Mouse (Mus musculus) intestine, embryonic 14.5 days (tissue): Measurements from ENCODE around the gene Prkn. TPM values are rescaled to one million over a fixed set of nuclear protein-coding genes. Genes with fewer than 3 reads are reported as not detected.

ENCODE experiments used
- ATAC-seq: fragments of 200-750 bp; cut with Nextera tagmentation; replicated peaks from 2 replicates; pipeline ENCODE4 v1.8.0; 2017; ENCODE audit warnings: low read depth, moderate number of reproducible peaks, moderate TSS enrichment, moderate library complexity; ENCODE audit not compliant: low FRiP score, low TSS enrichment
- DNase-seq: peaks from one replicate; pipeline ENCODE4 v3.0.0-alpha.2; 2018; ENCODE audit warnings: low spot score
- H3K27ac ChIP-seq: fragments of 300-500 bp; sonication (generic); 2 replicates; pipeline ENCODE4 v1.5.1; 2014; ENCODE audit warnings: low read depth, mild to moderate bottlenecking, control low read depth
- H3K27me3 ChIP-seq: fragments of 300-500 bp; sonication (generic); replicated peaks from 2 replicates; pipeline ENCODE4 v1.6.1; 2014; ENCODE audit warnings: low read length, control low read depth; ENCODE audit not compliant: control insufficient read depth, insufficient read depth
- H3K36me3 ChIP-seq: fragments of 300-500 bp; sonication (generic); 2 replicates; pipeline ENCODE4 v1.6.1; 2014; ENCODE audit warnings: low read length, control low read depth; ENCODE audit not compliant: control insufficient read depth, insufficient read depth
- H3K4me1 ChIP-seq: fragments of 300-500 bp; sonication (generic); replicated peaks from 2 replicates; pipeline ENCODE4 v1.6.1; 2014; ENCODE audit warnings: low read length, control low read depth, mixed read lengths; ENCODE audit not compliant: control insufficient read depth, insufficient read depth
- H3K4me2 ChIP-seq: fragments of 300-500 bp; sonication (generic); 2 replicates; pipeline ENCODE4 v1.6.1; 2014; ENCODE audit warnings: low read length
- H3K4me3 ChIP-seq: fragments of 300-500 bp; sonication (generic); 2 replicates; pipeline ENCODE4 v1.5.1; 2014; ENCODE audit warnings: low read depth, low read length, control low read depth, mixed read lengths
- H3K9ac ChIP-seq: fragments of 300-500 bp; sonication (generic); 2 replicates; pipeline ENCODE4 v1.6.1; 2014; ENCODE audit warnings: mild to moderate bottlenecking, low read length
- H3K9me3 ChIP-seq: fragments of 300-500 bp; sonication (generic); 2 replicates; pipeline ENCODE4 v1.6.1; 2016; ENCODE audit warnings: low read length, control low read depth; ENCODE audit not compliant: control insufficient read depth
- WGBS: fragments of 180-500 bp; shearing (Covaris S2); extraction: QIAGEN DNeasy Blood & Tissue Kit; methylation state at CpG from one replicate; pipeline ENCODE4 v1.1.7; 2014; 5-methylcytosine and 5-hydroxymethylcytosine counted together
- polyA plus RNA-seq: library from polyadenylated mRNA; unstranded; fragments of >200 nt; fragmentation: Nextera tagmentation; extraction: Ambion mirVana; gene quantifications from 2 replicates; pipeline ENCODE4 v1.2.1, GENCODE M21; 2014

Prkn gene
- polyA plus RNA-seq, 1 experiment from 2014 or later = 2.3 TPM

DNA sequence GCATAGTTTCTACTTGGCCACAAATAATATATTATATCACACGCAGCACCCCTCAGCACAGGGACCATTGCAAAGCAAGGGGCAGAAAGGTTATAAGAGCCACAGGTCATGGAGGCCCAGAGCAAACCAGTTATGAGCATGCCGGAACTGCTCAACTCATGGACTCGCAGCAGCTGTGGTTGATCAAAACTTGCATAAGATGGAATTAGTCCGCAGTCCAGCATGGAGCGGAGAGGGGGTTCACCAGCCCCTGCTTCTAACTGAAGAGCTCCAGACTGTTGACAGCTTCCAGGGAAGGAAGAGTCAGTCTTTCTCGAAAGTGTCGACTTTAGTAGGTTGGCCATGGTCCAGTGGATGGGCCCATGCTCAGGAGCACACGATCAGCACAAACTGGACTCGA, 1083.8 kb downstream of the Prkn start:
- Histone ChIP-seq H3K27me3 (no peaks in the 10 kb centered on the region), H3K27ac (no peak overlapping the region), H3K9ac (no peak overlapping the region), H3K9me3 (no peaks in the 10 kb centered on the region), H3K4me3 (no peak overlapping the region), H3K4me1 (no peaks in the 10 kb centered on the region), H3K36me3 (no peaks in the 10 kb centered on the region), H3K4me2 (no peak overlapping the region)
- ATAC-seq (no peak), DNase-seq (no peak)
- 75% methylated on average over 9 of the region's 9 CpGs for WGBS

- ATAC-seq (no peak), DNase-seq (no peak)
- Histone ChIP-seq H3K9ac (no peak overlapping the region), H3K9me3 (no peaks in the 10 kb centered on the region), H3K27me3 (no peaks in the 10 kb centered on the region), H3K4me1 (no peaks in the 10 kb centered on the region), H3K4me2 (no peak overlapping the region), H3K36me3 (no peaks in the 10 kb centered on the region), H3K4me3 (no peak overlapping the region), H3K27ac (no peak overlapping the region)
- 40% methylated on average over 11 of the region's 11 CpGs for WGBS
Observed at GRCm38 (mm10) chr17:11926865-11927386, 1086.7 kb downstream of the Prkn start.

DNA sequence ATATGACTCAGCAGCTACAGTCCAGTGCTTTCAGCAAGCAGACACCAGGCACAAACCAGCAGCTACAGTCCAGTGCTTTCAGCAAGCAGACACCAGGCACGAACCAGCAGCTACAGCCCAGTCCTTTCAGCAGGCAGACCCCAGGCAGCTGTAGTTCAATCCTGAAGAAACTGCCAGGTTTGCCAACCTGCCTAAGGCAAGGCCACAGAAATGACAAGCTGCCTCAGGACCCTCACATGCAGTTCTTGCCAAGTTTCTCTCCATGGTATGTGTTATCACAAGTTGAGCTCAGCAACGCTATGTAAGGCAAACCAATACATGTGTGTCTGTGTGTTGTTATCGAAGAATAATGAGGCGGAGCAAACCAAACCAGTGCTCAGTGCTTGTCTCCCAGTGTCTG, 1091.5 kb downstream of the Prkn start:
- 92% methylated on average over 4 of the region's 4 CpGs for WGBS
- H3K4me3 ChIP-seq = no peak overlapping the region
- H3K36me3 ChIP-seq = no peaks in the 10 kb centered on the region
- H3K27ac ChIP-seq = no peak overlapping the region
- no peaks in the 10 kb centered on the region for H3K9me3 ChIP-seq
- no peak overlapping the region for H3K9ac ChIP-seq
- ATAC-seq = no peak
- H3K4me1 ChIP-seq = no peaks in the 10 kb centered on the region
- no peak overlapping the region for H3K4me2 ChIP-seq
- no peaks in the 10 kb centered on the region for H3K27me3 ChIP-seq
- no peak for DNase-seq

GRCm38 (mm10) chr17:11933737-11934136, 1093.6 kb downstream of the Prkn start:
- WGBS = 72% methylated on average over 5 of the region's 5 CpGs
- Histone ChIP-seq H3K4me1 (no peaks in the 10 kb centered on the region), H3K9me3 (no peaks in the 10 kb centered on the region), H3K36me3 (no peaks in the 10 kb centered on the region), H3K27me3 (no peaks in the 10 kb centered on the region), H3K9ac (no peak overlapping the region), H3K4me2 (no peak overlapping the region), H3K4me3 (no peak overlapping the region), H3K27ac (no peak overlapping the region)
- no peak for ATAC-seq
- DNase-seq = no peak

GRCm38 (mm10) chr17:11947436-11947835, 1107.3 kb downstream of the Prkn start:
- Histone ChIP-seq H3K36me3 (no peaks in the 10 kb centered on the region), H3K27me3 (no peaks in the 10 kb centered on the region), H3K4me2 (no peak overlapping the region), H3K4me1 (no peaks in the 10 kb centered on the region), H3K9me3 (no peaks in the 10 kb centered on the region), H3K9ac (no peak overlapping the region), H3K27ac (no peak overlapping the region), H3K4me3 (no peak overlapping the region)
- DNase-seq (no peak), ATAC-seq (no peak)
- 86% methylated on average over 3 of the region's 3 CpGs for WGBS

- H3K27ac ChIP-seq = no peak overlapping the region
- 54% methylated on average over 10 of the region's 10 CpGs for WGBS
Observed at GRCm38 (mm10) chr17:11949551-11950197, 1109.5 kb downstream of the Prkn start.

DNA sequence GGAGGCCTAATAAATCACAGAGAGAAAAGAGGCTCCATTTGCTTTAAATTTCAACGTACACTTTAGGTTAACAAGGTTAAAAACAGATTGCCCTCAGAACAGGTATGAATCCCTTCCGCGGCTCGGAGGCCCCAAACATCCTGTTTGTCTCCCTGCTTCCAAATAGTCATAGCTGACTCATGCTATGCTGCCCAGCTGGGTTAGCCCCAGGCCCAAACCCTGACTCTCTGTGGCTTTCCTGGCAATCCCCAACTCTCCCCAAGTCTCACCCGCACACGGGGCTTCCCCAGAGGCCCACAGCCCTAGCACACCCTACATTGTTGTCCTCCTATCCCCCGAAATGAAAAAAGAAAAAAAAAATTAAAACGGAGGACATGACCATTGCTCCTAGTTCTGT, 1110.0 kb downstream of the Prkn start:
- Histone ChIP-seq H3K36me3 (no peaks in the 10 kb centered on the region), H3K27me3 (no peaks in the 10 kb centered on the region), H3K4me2 (no peak overlapping the region), H3K27ac (no peak overlapping the region), H3K9me3 (0 out of 2 replicates have a peak, but pooled peaks cover 3% of the 10 kb centered on the region), H3K4me1 (no peaks in the 10 kb centered on the region), H3K9ac (no peak overlapping the region), H3K4me3 (no peak overlapping the region)
- DNase-seq = no peak
- WGBS = 53% methylated on average over 8 of the region's 8 CpGs
- no peak for ATAC-seq

More at GRCm38 (mm10) chr17:11949551-11950197, 1109.5 kb downstream of the Prkn start:
- ATAC-seq (no peak), DNase-seq (no peak)
- H3K9me3 ChIP-seq = 0 out of 2 replicates have a peak, but pooled peaks cover 3% of the 10 kb centered on the region
- H3K36me3 ChIP-seq = no peaks in the 10 kb centered on the region
- no peak overlapping the region for H3K4me2 ChIP-seq
- no peaks in the 10 kb centered on the region for H3K27me3 ChIP-seq
- H3K4me3 ChIP-seq = no peak overlapping the region
- H3K9ac ChIP-seq = no peak overlapping the region
- H3K4me1 ChIP-seq = no peaks in the 10 kb centered on the region

DNA sequence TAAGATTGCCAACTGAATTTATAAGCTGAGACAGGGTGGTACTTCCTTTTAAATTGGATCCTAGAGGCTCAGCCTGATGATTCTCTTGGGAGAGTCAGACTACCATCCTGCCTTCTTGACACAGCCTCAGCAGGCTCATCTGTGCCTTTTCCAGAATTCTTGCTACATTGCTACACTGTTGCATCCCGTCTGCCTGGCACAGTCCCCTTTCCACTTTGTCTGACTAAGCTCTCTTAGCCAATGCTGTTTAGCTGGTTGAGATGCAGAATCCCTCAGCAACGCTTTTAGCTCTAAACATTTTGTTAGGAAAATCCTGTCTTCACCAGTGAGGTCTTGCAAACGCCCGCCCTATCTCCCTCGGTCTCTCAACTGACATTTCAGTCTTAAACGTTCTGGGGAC, 1115.1 kb downstream of the Prkn start:
- DNase-seq = no peak
- Histone ChIP-seq H3K4me3 (no peak overlapping the region), H3K36me3 (no peaks in the 10 kb centered on the region), H3K4me2 (no peak overlapping the region), H3K27me3 (no peaks in the 10 kb centered on the region), H3K27ac (no peak overlapping the region), H3K9me3 (peaks cover 8% of the 10 kb centered on the region; the same call in 1 of the 2 replicates), H3K4me1 (no peaks in the 10 kb centered on the region), H3K9ac (no peak overlapping the region)
- 80% methylated on average over 6 of the region's 6 CpGs for WGBS
- no peak for ATAC-seq

- WGBS = 88% methylated on average over 8 of the region's 8 CpGs
- no peak for ATAC-seq
- Histone ChIP-seq H3K27ac (no peak overlapping the region), H3K4me1 (no peaks in the 10 kb centered on the region; the same call in 1 of the 2 replicates), H3K27me3 (no peaks in the 10 kb centered on the region), H3K9me3 (peaks cover 5% of the 10 kb centered on the region; the same call in 1 of the 2 replicates), H3K36me3 (no peaks in the 10 kb centered on the region), H3K9ac (no peak overlapping the region), H3K4me3 (no peak overlapping the region), H3K4me2 (no peak overlapping the region)
- DNase-seq = no peak
Observed at GRCm38 (mm10) chr17:11960492-11960891, 1120.3 kb downstream of the Prkn start.
